Mouse (Mus musculus) spleen, postnatal 36 days (tissue): ENCODE data around the gene Gm20877.
"Not testable (repeated sequence)": the region's sequence is repeated elsewhere in the genome, so short reads cannot be mapped to it uniquely, and the experiment has no call there.

Experiments
- DNase-seq, 2 experiments: peaks; one replicate each; pipeline ENCODE4 v3.0.0; 2022; ENCODE audit warnings: low spot score in 2 of 2, mixed read lengths in 1 of 2

The Gm20877 gene

GRCm38 (mm10) chrY:17093573-17093972, at the start of gene Gm20877:
TSS of gene Gm20877 (plus strand) at chrY:17093873.
- not testable (repeated sequence) for DNase-seq
